Mouse (Mus musculus): ENCODE measurements at regions not wholly inside any gene's neighbourhood (a gene's known extent, or its start where the extent isn't known, plus 50 kb on each side); places are given as distances from the start of the nearest gene placed in this dataset.
"Not testable (repeated sequence)": the region's sequence is repeated elsewhere in the genome, so short reads cannot be mapped to it uniquely, and the experiment has no call there.

- not testable (repeated sequence) for H3K27me3 ChIP-seq; H3K27ac ChIP-seq; H3K36me3 ChIP-seq; H3K4me1 ChIP-seq (replicated peaks); H3K9ac ChIP-seq (replicated peaks); ATAC-seq (ENCODE audit: insufficient number of reproducible peaks, insufficient read depth, low FRiP score, low TSS enrichment, low read depth); H3K4me3 ChIP-seq (replicated peaks); H3K4me2 ChIP-seq
- peaks cover 11% of the 10 kb centered on the region; the same call in 1 of the 2 replicates for H3K9me3 ChIP-seq
- WGBS, result 88% methylated on average over 9 of the region's 9 CpGs
These were observed 172.5 kb upstream of the Zfp808 start for GRCm38 (mm10) chr13:61957197-61957596.

- not testable (repeated sequence) for H3K4me1 ChIP-seq (replicated peaks); ATAC-seq (ENCODE audit: insufficient number of reproducible peaks, insufficient read depth, low FRiP score, low TSS enrichment, low read depth); H3K36me3 ChIP-seq; H3K9me3 ChIP-seq; H3K4me3 ChIP-seq (replicated peaks); H3K9ac ChIP-seq (replicated peaks); H3K27ac ChIP-seq; H3K27me3 ChIP-seq; H3K4me2 ChIP-seq
- WGBS, result 90% methylated on average over 3 of the region's 3 CpGs
These were observed 150.8 kb upstream of the Zfp808 start for GRCm38 (mm10) chr13:61978856-61979255.

- not testable (repeated sequence) for ATAC-seq (ENCODE audit: insufficient number of reproducible peaks, insufficient read depth, low FRiP score, low TSS enrichment, low read depth); H3K4me1 ChIP-seq (replicated peaks)
- 66% methylated on average over 3 of the region's 3 CpGs for WGBS
These were observed 133.2 kb upstream of the Zfp808 start for GRCm38 (mm10) chr13:61996519-61996918.

GRCm38 (mm10) chr13:61998803-61999202 is 130.9 kb upstream of the Zfp808 start:
- not testable (repeated sequence) for H3K4me1 ChIP-seq (replicated peaks); H3K36me3 ChIP-seq; H3K9ac ChIP-seq (replicated peaks); H3K9me3 ChIP-seq; H3K4me3 ChIP-seq (replicated peaks); H3K27me3 ChIP-seq; H3K27ac ChIP-seq; ATAC-seq (ENCODE audit: insufficient number of reproducible peaks, insufficient read depth, low FRiP score, low TSS enrichment, low read depth)
- peak overlapping the region; percentile 24; the same call in 1 of the 2 replicates for H3K4me2 ChIP-seq
- 9% methylated on average over 6 of the region's 6 CpGs for WGBS

More at GRCm38 (mm10) chr13:61996519-61996918, 133.2 kb upstream of the Zfp808 start:
- H3K27me3 ChIP-seq; H3K4me3 ChIP-seq (replicated peaks); H3K36me3 ChIP-seq; H3K9me3 ChIP-seq; H3K27ac ChIP-seq; H3K4me2 ChIP-seq; H3K9ac ChIP-seq (replicated peaks): not testable (repeated sequence)

- not testable (repeated sequence) for ATAC-seq (ENCODE audit: insufficient number of reproducible peaks, insufficient read depth, low FRiP score, low TSS enrichment, low read depth); H3K9ac ChIP-seq (replicated peaks); H3K36me3 ChIP-seq; H3K27me3 ChIP-seq; H3K4me1 ChIP-seq (replicated peaks); H3K4me2 ChIP-seq; H3K9me3 ChIP-seq; H3K27ac ChIP-seq; H3K4me3 ChIP-seq (replicated peaks)
- 64% methylated on average over 1 of the region's 1 CpGs for WGBS
These were observed 122.4 kb upstream of the Zfp808 start for GRCm38 (mm10) chr13:62007321-62007720.

GRCm38 (mm10) chr13:62015424-62016167 is 114.1 kb upstream of the Zfp808 start:
- ATAC-seq (ENCODE audit: insufficient number of reproducible peaks, insufficient read depth, low FRiP score, low TSS enrichment, low read depth); H3K4me1 ChIP-seq (replicated peaks); H3K27me3 ChIP-seq; H3K36me3 ChIP-seq; H3K9me3 ChIP-seq: not testable (repeated sequence)
- peak overlapping the region; percentile 82 for H3K27ac ChIP-seq
- H3K4me3 ChIP-seq (replicated peaks), result peak overlapping the region; percentile 62
- peak overlapping the region; percentile 51 for H3K4me2 ChIP-seq
- 1% methylated on average over 22 of the region's 22 CpGs for WGBS
- H3K9ac ChIP-seq (replicated peaks), result peak overlapping the region; percentile 71

GRCm38 (mm10) chr13:62016168-62016502 is 113.6 kb upstream of the Zfp808 start:
- ATAC-seq (ENCODE audit: insufficient number of reproducible peaks, insufficient read depth, low FRiP score, low TSS enrichment, low read depth); H3K27me3 ChIP-seq; H3K4me1 ChIP-seq (replicated peaks); H3K36me3 ChIP-seq: not testable (repeated sequence)
- H3K9me3 ChIP-seq, result peaks cover 15% of the 10 kb centered on the region; the same call in 1 of the 2 replicates
- WGBS, result 2% methylated on average over 5 of the region's 5 CpGs
- peak overlapping the region; percentile 51 for H3K4me2 ChIP-seq
- peak overlapping the region; percentile 71 for H3K9ac ChIP-seq (replicated peaks)
- peak overlapping the region; percentile 82 for H3K27ac ChIP-seq
- H3K4me3 ChIP-seq (replicated peaks), result peak overlapping the region; percentile 62

GRCm38 (mm10) chr13:62037646-62038045 is 92.0 kb upstream of the Zfp808 start:
- H3K9ac ChIP-seq (replicated peaks); H3K27me3 ChIP-seq; H3K27ac ChIP-seq; ATAC-seq (ENCODE audit: insufficient number of reproducible peaks, insufficient read depth, low FRiP score, low TSS enrichment, low read depth); H3K4me2 ChIP-seq; H3K4me1 ChIP-seq (replicated peaks); H3K4me3 ChIP-seq (replicated peaks): not testable (repeated sequence)
- Histone ChIP-seq H3K9me3 (peaks cover 22% of the 10 kb centered on the region), H3K36me3 (peaks cover 17% of the 10 kb centered on the region)
- 92% methylated on average over 2 of the region's 2 CpGs for WGBS

GRCm38 (mm10) chr13:62077951-62078671 is 51.6 kb upstream of the Zfp808 start:
- WGBS, result 76% methylated on average over 2 of the region's 2 CpGs
- not testable (repeated sequence) for ATAC-seq (ENCODE audit: insufficient number of reproducible peaks, insufficient read depth, low FRiP score, low TSS enrichment, low read depth)

GRCm38 (mm10) chr13:62078893-62079292 is 50.8 kb upstream of the Zfp808 start:
- not testable (repeated sequence) for H3K4me1 ChIP-seq (replicated peaks); H3K27me3 ChIP-seq; H3K27ac ChIP-seq; H3K36me3 ChIP-seq; H3K4me3 ChIP-seq (replicated peaks); H3K9ac ChIP-seq (replicated peaks); H3K4me2 ChIP-seq; ATAC-seq (ENCODE audit: insufficient number of reproducible peaks, insufficient read depth, low FRiP score, low TSS enrichment, low read depth)
- peaks cover 15% of the 10 kb centered on the region for H3K9me3 ChIP-seq
- 87% methylated on average over 9 of the region's 9 CpGs for WGBS

More at GRCm38 (mm10) chr13:62077951-62078671, 51.6 kb upstream of the Zfp808 start:
- not testable (repeated sequence) for H3K4me3 ChIP-seq (replicated peaks); H3K4me2 ChIP-seq; H3K9ac ChIP-seq (replicated peaks); H3K27me3 ChIP-seq; H3K27ac ChIP-seq; H3K4me1 ChIP-seq (replicated peaks); H3K36me3 ChIP-seq
- peaks cover 18% of the 10 kb centered on the region for H3K9me3 ChIP-seq

Data from limb, embryonic 12.5 days (tissue).